Mouse (Mus musculus) ovary, postnatal 36 days (tissue): ENCODE data around the gene Tmem251.

ENCODE experiments used
- DNase-seq: peaks from one replicate; pipeline ENCODE4 v3.0.0; 2022; ENCODE audit warnings: low spot score, mixed read lengths

Tmem251 gene

GRCm38 (mm10) chr12:102743589-102744574 is at the start of gene Tmem251, which contains the start of gene Moap1:
TSS of gene Tmem251 (plus strand) at chr12:102743762.
TSS of gene Moap1 (minus strand) at chr12:102743661.
- peak; percentile 86 for DNase-seq

GRCm38 (mm10) chr12:102695369-102696239 is 48.0 kb upstream of the Tmem251 start:
- DNase-seq, result no peak

GRCm38 (mm10) chr12:102696635-102697354 is 46.8 kb upstream of the Tmem251 start:
- DNase-seq, result no peak

GRCm38 (mm10) chr12:102697381-102697780 is 46.2 kb upstream of the Tmem251 start:
- DNase-seq, result no peak

- DNase-seq, result no peak
These were observed 45.4 kb upstream of the Tmem251 start for GRCm38 (mm10) chr12:102698089-102698684.

GRCm38 (mm10) chr12:102699156-102699555 is 44.4 kb upstream of the Tmem251 start:
- no peak for DNase-seq

GRCm38 (mm10) chr12:102700453-102700852 is 43.1 kb upstream of the Tmem251 start:
- no peak for DNase-seq

- DNase-seq, result no peak
These were observed 41.8 kb upstream of the Tmem251 start for GRCm38 (mm10) chr12:102701691-102702207.

GRCm38 (mm10) chr12:102702356-102703110 is 41.0 kb upstream of the Tmem251 start:
- DNase-seq, result peak; percentile 51

- no peak for DNase-seq
These were observed 40.5 kb upstream of the Tmem251 start for GRCm38 (mm10) chr12:102703111-102703412.

GRCm38 (mm10) chr12:102703441-102703840 is 40.1 kb upstream of the Tmem251 start:
- DNase-seq, result no peak

- DNase-seq, result no peak
These were observed 39.6 kb upstream of the Tmem251 start for GRCm38 (mm10) chr12:102703921-102704408.

- DNase-seq, result peak; percentile 68
These were observed 38.9 kb upstream of the Tmem251 start, which contains the start of gene Itpk1 for GRCm38 (mm10) chr12:102704457-102705198. TSS of gene Itpk1 (minus strand) at chr12:102704930.

GRCm38 (mm10) chr12:102705216-102705871 is 38.2 kb upstream of the Tmem251 start:
- DNase-seq, result peak; percentile 87

GRCm38 (mm10) chr12:102705906-102706640 is 37.5 kb upstream of the Tmem251 start:
- no peak for DNase-seq

GRCm38 (mm10) chr12:102706833-102707463 is 36.6 kb upstream of the Tmem251 start:
- DNase-seq, result no peak

GRCm38 (mm10) chr12:102708220-102708619 is 35.3 kb upstream of the Tmem251 start:
- DNase-seq, result no peak

- DNase-seq, result no peak
These were observed 33.7 kb upstream of the Tmem251 start for GRCm38 (mm10) chr12:102709896-102710295.
